Mouse (Mus musculus): ENCODE measurements around the gene Scarf1. TPM values are rescaled to one million over a fixed set of nuclear protein-coding genes. Genes with fewer than 3 reads are reported as not detected.
A peak's percentile ranks its signal among the peaks of the same experiment; 100 is the strongest.

Scarf1 gene
- 4.6 and 4.8 TPM in 2 replicates for polyA plus RNA-seq (2015; fragmentation: Nextera tagmentation; extraction: Ambion mirVana)

DNA sequence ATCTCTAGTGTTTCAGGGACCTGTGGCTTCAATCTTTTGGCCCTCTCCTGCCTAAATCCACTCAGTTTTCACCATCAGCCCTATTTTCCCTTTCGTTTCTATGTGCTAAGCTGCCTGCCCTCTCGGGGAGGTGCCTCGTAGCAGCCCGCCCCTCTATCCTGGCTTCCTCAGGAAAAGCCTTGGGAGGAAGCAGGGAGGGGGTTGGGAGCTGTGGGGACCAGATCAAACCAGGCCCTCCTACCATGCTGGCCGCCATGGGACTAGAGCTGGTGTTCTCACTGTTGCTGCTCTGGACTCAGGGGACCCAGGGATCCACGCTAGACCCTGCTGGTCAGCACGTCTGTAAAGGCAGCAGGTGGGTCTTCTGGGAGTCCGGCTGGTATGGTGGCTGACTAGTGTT is at the start of gene Scarf1:
Scarf1 (plus strand) TSS at position 205 of the 400 bp plus-strand sequence.
- Histone ChIP-seq H3K36me3 (peaks cover 26% of the 10 kb centered on the region), H3K27me3 (no peaks in the 10 kb centered on the region), H3K9ac (peak within 1 kb of the TSS; percentile 5; the same call in 1 of the 2 replicates), H3K9me3 (no peaks in the 10 kb centered on the region), H3K4me3 (0 out of 2 replicates have a peak within 1 kb of the TSS, but pooled peaks have one; percentile 7), H3K27ac (no peak within 1 kb of the TSS), H3K4me2 (peak within 1 kb of the TSS; percentile 19; the same call in 1 of the 2 replicates), H3K4me1 (replicated peaks) (peaks cover 15% of the 10 kb centered on the region)
- WGBS = 53% methylated on average over 8 of the region's 8 CpGs
- no peak for ATAC-seq (ENCODE audit: low FRiP score)

DNA sequence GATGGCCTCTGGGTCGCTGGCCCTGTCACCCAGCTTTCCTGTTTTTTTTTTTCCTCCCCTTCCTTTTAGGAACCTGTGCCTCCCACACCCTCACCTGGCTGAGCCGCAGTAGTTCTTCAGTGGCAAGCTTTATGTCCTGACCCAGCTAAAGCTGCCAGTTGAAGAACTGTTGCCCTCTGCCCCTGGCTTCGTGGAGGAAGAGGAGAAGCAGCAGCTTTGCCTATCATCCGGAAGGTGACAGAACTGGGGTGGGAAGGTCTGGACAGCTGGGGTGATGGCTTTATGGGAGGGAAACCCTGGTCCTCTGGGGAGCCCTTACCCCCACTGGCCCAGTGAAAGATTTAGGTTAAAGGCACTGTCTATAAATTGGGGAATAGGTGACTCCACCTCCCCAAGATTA is 49.7 kb upstream of the Scarf1 start:
- peaks cover 23% of the 10 kb centered on the region for H3K36me3 ChIP-seq
- H3K27ac ChIP-seq = no peak overlapping the region
- no peak overlapping the region; the same call in 1 of the 2 replicates for H3K4me2 ChIP-seq
- H3K9me3 ChIP-seq = no peaks in the 10 kb centered on the region
- no peak overlapping the region for H3K9ac ChIP-seq
- H3K27me3 ChIP-seq = 0 out of 2 replicates have a peak, but pooled peaks cover 14% of the 10 kb centered on the region
- no peak overlapping the region for H3K4me3 ChIP-seq
- peaks cover 44% of the 10 kb centered on the region for H3K4me1 ChIP-seq (replicated peaks)
- no peak for ATAC-seq (ENCODE audit: low FRiP score)
- WGBS = 76% methylated on average over 4 of the region's 4 CpGs

DNA sequence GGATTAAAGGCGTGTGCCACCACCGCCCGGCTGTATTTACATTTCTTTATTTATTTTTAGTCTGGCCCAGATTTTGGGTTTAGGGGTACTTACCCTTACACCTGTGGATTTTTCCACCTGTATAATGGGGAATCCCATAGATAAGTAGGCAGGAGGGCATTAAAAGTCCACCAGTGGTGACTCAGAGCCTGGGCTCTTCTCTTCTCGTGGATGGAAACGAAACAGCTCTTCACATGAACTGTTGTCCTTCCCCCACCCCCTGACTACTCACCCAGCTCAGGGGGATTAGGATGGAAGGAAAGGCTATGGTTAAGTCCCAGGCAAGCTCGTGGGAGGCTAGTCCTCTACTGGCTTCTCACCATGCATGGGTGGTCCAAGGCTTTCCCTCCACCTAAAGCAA is 48.9 kb upstream of the Scarf1 start:
- Histone ChIP-seq H3K4me1 (replicated peaks) (peaks cover 42% of the 10 kb centered on the region), H3K4me3 (no peak overlapping the region), H3K9me3 (no peaks in the 10 kb centered on the region), H3K4me2 (no peak overlapping the region), H3K9ac (no peak overlapping the region), H3K27ac (no peak overlapping the region), H3K27me3 (0 out of 2 replicates have a peak, but pooled peaks cover 16% of the 10 kb centered on the region), H3K36me3 (peaks cover 23% of the 10 kb centered on the region)
- no peak for ATAC-seq (ENCODE audit: low FRiP score)
- WGBS = 89% methylated on average over 6 of the region's 6 CpGs

DNA sequence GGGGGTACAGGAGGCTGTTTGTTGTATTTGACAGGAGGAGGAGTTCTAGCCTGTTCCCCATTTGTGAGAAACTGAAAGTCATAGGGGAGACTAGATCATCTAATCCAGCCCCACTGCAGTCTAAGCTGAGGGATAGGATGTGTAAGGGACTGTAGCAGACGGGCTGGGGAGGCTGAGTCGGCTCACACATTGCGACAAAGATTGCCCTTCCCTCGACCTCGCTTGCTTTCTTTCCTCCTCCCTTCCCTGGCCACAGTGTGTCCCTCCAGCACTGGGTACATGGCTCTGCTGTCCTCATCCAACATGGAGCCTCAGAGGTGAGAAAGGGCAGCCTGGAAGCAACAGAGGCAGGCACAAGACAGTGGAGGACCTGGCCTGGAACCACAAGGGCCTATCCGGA is 48.3 kb upstream of the Scarf1 start:
- ATAC-seq (ENCODE audit: low FRiP score) = no peak
- peaks cover 23% of the 10 kb centered on the region for H3K36me3 ChIP-seq
- 90% methylated on average over 6 of the region's 6 CpGs for WGBS

DNA sequence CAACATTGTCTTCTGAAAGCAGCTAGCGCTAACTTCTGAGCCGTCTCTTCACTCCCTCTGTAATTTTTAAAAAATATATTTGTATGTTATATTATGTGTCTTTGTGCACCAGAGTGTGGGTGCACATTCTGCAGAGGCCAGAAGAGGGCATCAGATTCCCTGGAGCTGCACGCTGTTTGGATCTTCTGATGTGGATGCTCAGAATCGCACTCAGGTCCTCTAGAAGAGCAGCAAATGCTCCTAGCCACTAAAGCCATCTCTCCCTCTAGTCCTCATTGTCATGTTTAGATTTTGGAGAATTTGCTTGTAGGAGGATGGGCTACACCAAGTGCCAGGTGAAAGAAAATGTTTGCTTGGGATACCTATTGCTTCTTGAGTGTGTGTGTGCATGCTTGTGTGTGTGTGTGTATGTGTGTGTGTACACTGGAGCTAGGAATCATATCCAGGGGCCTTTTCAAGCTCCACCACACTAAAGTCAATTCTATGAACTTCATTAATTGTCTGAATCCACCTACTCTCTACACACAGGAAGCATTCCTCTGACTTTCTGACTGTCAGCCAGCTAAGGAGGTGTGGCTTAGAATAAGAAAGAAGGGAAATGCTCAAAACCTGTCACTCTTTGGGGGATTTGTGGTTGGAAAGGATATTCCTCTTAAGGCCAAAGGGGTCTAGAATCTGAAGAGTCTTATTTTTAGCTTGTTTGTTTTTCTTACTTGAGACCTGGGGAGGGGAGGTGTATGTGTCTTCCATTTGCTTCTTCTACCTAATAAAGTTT is 46.4 kb upstream of the Scarf1 start:
- 0 out of 2 replicates have a peak, but pooled peaks cover 19% of the 10 kb centered on the region for H3K27me3 ChIP-seq
- peaks cover 26% of the 10 kb centered on the region for H3K4me1 ChIP-seq (replicated peaks)
- ATAC-seq (ENCODE audit: low FRiP score) = no peak
- H3K36me3 ChIP-seq = peaks cover 23% of the 10 kb centered on the region
- no peak overlapping the region for H3K27ac ChIP-seq
- no peaks in the 10 kb centered on the region for H3K9me3 ChIP-seq
- 96% methylated on average over 4 of the region's 4 CpGs for WGBS
- H3K4me3 ChIP-seq = no peak overlapping the region
- H3K4me2 ChIP-seq = no peak overlapping the region
- no peak overlapping the region for H3K9ac ChIP-seq

More for the DNA sequence above, 48.3 kb upstream of the Scarf1 start:
- Histone ChIP-seq H3K27me3 (0 out of 2 replicates have a peak, but pooled peaks cover 19% of the 10 kb centered on the region), H3K4me1 (replicated peaks) (peaks cover 36% of the 10 kb centered on the region), H3K9ac (no peak overlapping the region), H3K4me3 (no peak overlapping the region), H3K4me2 (no peak overlapping the region), H3K27ac (no peak overlapping the region), H3K9me3 (no peaks in the 10 kb centered on the region)

DNA sequence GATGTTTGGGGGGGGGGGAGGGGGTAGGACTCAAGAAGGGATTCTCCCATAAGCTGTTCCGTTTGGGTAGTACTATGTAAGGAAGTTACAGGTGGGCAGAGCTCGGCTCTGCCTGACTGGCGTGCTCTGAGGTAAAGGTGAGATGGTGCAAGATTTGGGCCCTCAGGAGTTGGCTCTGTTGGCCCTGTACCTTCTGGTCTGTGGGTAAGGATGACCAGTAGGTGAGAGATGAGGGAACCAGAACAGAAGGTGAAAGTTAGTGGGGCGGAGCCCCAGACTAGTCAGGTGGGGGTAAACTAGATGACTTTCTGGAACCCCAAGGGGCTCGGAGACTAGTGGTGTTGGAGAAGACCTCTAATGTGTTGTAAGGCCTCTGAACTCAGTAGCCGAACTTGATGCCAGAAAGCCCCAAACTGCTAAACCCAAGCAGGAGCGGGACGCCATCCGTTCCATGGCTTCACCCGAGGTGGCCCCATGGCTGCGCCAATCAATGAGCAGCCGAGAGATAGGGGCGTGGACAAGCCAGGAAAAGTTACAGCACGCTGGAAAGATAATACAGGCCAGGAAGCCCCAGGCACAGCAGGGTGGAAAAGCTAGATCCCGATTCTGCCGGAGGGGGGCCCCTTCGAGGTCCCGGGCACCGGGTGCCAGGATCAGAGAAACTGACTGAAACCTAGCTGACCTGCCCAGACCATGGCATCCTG is 45.7 kb upstream of the Scarf1 start:
- H3K36me3 ChIP-seq = peaks cover 23% of the 10 kb centered on the region
- peak overlapping the region; percentile 57 for H3K4me2 ChIP-seq
- ATAC-seq (ENCODE audit: low FRiP score) = no peak
- no peak overlapping the region for H3K27ac ChIP-seq
- peaks cover 19% of the 10 kb centered on the region for H3K4me1 ChIP-seq (replicated peaks)
- WGBS = 18% methylated on average over 19 of the region's 19 CpGs
- no peaks in the 10 kb centered on the region for H3K9me3 ChIP-seq
- 0 out of 2 replicates have a peak, but pooled peaks cover 19% of the 10 kb centered on the region for H3K27me3 ChIP-seq
- H3K9ac ChIP-seq = peak overlapping the region; percentile 63
- peak overlapping the region; percentile 31 for H3K4me3 ChIP-seq

DNA sequence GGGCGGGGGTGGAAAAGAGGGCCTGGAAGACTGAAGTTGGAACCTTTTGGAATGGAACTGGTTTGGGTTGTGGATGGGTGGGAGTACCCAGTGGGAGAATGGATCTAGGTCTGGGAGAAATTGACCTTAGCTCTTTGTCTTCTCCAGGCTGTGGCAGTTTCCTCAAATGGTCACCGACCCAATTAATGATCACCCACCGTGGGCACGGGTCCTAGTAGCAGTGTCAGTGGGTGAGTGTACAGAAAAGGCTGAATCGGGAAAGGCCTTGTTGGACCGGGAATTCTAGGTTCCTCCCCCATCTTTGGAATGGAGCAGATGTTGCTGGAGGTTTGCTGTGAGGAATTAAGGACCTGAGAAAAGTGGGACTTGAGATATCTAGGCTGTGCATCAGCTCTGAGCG is 44.9 kb upstream of the Scarf1 start:
- Histone ChIP-seq H3K4me3 (peak overlapping the region; percentile 31), H3K9me3 (no peaks in the 10 kb centered on the region), H3K27me3 (0 out of 2 replicates have a peak, but pooled peaks cover 19% of the 10 kb centered on the region), H3K4me1 (replicated peaks) (peaks cover 11% of the 10 kb centered on the region), H3K27ac (no peak overlapping the region), H3K9ac (peak overlapping the region; percentile 63; the same call in 1 of the 2 replicates), H3K36me3 (peaks cover 23% of the 10 kb centered on the region), H3K4me2 (peak overlapping the region; percentile 57)
- ATAC-seq (ENCODE audit: low FRiP score) = no peak
- 69% methylated on average over 7 of the region's 7 CpGs for WGBS

DNA sequence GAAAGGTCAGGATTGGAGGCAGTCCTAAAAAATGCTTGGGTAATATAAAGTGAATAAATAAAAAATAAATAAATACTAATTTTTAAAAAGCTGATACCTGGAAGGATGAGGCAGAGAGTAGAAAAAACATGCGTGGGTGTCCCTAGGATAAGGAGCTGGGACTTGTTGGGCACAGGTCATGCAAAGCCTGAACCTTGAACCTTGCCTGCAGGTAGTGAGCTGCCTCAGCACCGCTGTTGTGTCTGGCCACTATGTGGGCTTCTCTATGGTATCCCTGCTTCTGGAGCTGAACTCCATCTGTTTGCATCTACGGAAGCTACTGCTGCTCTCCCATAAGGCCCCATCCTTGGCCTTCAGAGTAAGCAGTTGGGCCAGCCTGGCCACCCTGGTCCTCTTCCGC is 44.1 kb upstream of the Scarf1 start:
- 90% methylated on average over 4 of the region's 4 CpGs for WGBS
- no peak for ATAC-seq (ENCODE audit: low FRiP score)
- Histone ChIP-seq H3K4me2 (no peak overlapping the region), H3K4me3 (no peak overlapping the region), H3K27me3 (0 out of 2 replicates have a peak, but pooled peaks cover 19% of the 10 kb centered on the region), H3K27ac (no peak overlapping the region), H3K9me3 (no peaks in the 10 kb centered on the region), H3K9ac (no peak overlapping the region), H3K36me3 (peaks cover 23% of the 10 kb centered on the region), H3K4me1 (replicated peaks) (peaks cover 8% of the 10 kb centered on the region)

DNA sequence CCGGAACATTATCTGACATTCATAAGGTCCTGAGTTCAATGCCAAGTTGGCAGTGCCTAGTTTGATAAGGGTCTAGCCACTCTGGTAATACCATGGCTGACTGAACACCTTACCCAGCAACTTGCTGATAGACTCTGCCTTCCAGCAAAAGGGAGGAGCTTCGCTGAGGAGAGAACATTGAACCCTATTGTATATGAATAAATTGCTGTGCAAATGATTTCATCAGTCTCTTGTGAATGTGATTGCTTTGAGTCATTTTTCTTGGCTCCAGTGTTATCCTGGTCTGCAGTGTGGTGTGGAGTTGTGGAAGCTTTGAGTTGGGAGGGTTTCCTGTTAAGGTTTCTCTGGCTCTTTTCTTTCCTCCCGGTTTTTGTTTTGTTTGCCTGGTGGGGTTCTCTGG is 42.7 kb upstream of the Scarf1 start:
- peaks cover 8% of the 10 kb centered on the region for H3K4me1 ChIP-seq (replicated peaks)
- H3K27me3 ChIP-seq = 0 out of 2 replicates have a peak, but pooled peaks cover 19% of the 10 kb centered on the region
- H3K9me3 ChIP-seq = no peaks in the 10 kb centered on the region
- peaks cover 9% of the 10 kb centered on the region for H3K36me3 ChIP-seq
- H3K4me3 ChIP-seq = no peak overlapping the region
- H3K27ac ChIP-seq = no peak overlapping the region
- WGBS = 88% methylated on average over 3 of the region's 3 CpGs
- H3K9ac ChIP-seq = no peak overlapping the region
- no peak for ATAC-seq (ENCODE audit: low FRiP score)
- no peak overlapping the region for H3K4me2 ChIP-seq

DNA sequence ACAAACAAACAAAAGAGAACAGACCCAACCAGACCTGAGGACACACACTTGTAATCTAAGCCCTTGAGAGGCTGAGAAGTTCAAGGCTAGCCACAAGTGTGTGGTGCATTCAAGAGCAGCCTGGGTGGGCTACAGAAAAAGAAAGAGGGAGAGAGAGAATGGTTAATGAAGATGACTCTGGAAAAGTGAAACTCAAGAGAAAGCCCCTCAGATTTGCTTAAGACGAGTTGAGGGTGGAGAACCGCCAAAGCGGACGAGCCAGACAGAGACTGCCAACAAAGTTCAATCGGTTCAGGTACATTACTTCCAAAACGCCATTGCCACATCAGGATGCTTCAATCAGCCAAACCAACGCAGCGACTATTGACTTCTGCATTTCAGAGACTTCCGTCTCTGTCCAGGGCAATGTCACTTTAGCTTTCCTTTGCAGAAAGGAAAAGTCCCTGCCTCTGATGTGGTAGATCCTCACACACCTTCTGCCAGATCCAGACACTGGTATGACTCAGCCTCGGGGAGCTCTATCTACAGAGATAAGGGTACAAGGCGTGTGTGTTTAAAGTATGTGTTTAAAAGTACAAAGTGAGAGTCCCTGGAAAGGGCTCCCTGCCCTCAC is 40.8 kb upstream of the Scarf1 start:
- Histone ChIP-seq H3K9me3 (no peaks in the 10 kb centered on the region), H3K4me1 (replicated peaks) (peaks cover 6% of the 10 kb centered on the region), H3K4me2 (no peak overlapping the region), H3K27ac (no peak overlapping the region), H3K4me3 (no peak overlapping the region), H3K36me3 (no peaks in the 10 kb centered on the region), H3K9ac (no peak overlapping the region), H3K27me3 (0 out of 2 replicates have a peak, but pooled peaks cover 18% of the 10 kb centered on the region)
- ATAC-seq (ENCODE audit: low FRiP score) = no peak
- WGBS = 88% methylated on average over 11 of the region's 11 CpGs

DNA sequence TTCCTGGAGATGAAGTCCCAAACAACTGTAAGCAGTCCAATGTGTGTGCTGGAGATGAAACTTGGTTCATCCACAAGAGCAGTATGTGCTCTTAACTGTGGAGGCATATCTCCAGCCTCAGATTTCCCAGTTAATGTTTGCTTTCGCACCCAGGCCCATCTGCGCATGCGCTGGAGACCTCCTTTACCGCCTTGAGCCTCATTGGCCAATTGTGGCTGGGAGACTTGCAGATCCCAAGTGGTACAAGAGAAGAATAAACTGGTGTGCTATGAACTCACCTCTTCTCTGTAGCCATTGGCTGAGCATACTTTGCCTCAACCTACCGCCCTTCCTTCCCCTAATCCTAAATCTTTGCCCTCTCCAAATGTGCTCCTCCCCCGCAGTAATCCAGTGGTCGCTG is 40.0 kb upstream of the Scarf1 start:
- Histone ChIP-seq H3K27me3 (0 out of 2 replicates have a peak, but pooled peaks cover 11% of the 10 kb centered on the region), H3K4me1 (replicated peaks) (no peaks in the 10 kb centered on the region), H3K36me3 (no peaks in the 10 kb centered on the region), H3K9ac (no peak overlapping the region), H3K9me3 (no peaks in the 10 kb centered on the region), H3K27ac (no peak overlapping the region), H3K4me3 (no peak overlapping the region), H3K4me2 (no peak overlapping the region)
- ATAC-seq (ENCODE audit: low FRiP score) = no peak
- 65% methylated on average over 7 of the region's 7 CpGs for WGBS

DNA sequence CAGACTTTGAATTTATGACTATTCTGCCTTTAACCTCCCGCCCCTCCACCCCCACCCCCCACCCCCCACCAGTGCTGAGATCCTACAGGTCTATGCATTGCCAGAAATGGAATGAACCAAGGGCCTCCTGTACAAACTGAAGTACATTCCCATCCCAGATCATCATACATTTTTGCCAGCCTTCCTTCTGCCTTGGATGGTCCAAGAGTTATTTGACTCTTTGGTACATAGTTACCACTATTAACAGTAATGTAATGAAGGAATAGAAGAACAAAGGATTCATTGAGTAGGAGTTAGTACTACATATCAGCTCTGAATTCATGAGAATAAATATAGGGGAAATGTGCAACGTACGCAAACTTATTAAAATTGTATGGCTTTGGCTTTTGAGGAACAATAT is 27.1 kb upstream of the Scarf1 start:
- 0 out of 2 replicates have a peak, but pooled peaks cover 12% of the 10 kb centered on the region for H3K27me3 ChIP-seq
- peaks cover 17% of the 10 kb centered on the region for H3K4me1 ChIP-seq (replicated peaks)
- 28% methylated on average over 3 of the region's 3 CpGs for WGBS
- peak; percentile 52 for ATAC-seq (ENCODE audit: low FRiP score)
- H3K4me2 ChIP-seq = peak overlapping the region; percentile 44
- H3K27ac ChIP-seq = peak overlapping the region; percentile 52; the same call in 1 of the 2 replicates
- peak overlapping the region; percentile 99; the same call in 1 of the 2 replicates for H3K4me3 ChIP-seq
- H3K9ac ChIP-seq = no peak overlapping the region
- H3K36me3 ChIP-seq = peaks cover 19% of the 10 kb centered on the region
- H3K9me3 ChIP-seq = no peaks in the 10 kb centered on the region
